Mouse (Mus musculus) stomach, postnatal 0 days (tissue): ENCODE measurements around the gene Homer2.

Experiments
- CTCF ChIP-seq: IDR thresholded peaks from 2 replicates; pipeline ENCODE4 v1.5.1; 2016; ENCODE audit warnings: antibody characterized with exemption, low read depth, mild to moderate bottlenecking, moderate library complexity
- EP300 ChIP-seq: optimal IDR thresholded peaks from 2 replicates; pipeline ENCODE3; 2016; ENCODE audit warnings: antibody characterized with exemption

DNA sequence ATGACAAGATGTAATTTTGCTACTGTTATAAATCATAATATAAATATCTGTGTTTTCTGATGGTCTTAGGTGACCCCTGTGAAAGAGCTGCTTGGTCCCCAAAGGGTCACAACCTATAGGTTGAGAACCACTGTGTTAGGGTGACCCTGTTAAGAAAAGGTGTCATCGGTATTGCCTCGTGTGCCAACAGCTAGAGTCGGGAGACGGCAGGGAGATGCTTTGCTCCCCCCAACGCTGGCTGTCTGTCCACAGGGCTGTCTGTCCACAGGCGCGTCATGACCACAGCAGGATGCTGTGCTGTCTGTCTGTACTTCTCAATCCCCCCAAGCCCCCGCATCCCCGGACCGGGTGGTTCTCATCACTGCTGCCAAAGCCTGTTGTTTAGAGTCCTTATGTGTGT is 131.7 kb downstream of the Homer2 start:
- TF ChIP-seq CTCF: no peak
- TF ChIP-seq EP300: no peak
